Mouse (Mus musculus): ENCODE measurements around the gene Cdkn2aip.

DNA sequence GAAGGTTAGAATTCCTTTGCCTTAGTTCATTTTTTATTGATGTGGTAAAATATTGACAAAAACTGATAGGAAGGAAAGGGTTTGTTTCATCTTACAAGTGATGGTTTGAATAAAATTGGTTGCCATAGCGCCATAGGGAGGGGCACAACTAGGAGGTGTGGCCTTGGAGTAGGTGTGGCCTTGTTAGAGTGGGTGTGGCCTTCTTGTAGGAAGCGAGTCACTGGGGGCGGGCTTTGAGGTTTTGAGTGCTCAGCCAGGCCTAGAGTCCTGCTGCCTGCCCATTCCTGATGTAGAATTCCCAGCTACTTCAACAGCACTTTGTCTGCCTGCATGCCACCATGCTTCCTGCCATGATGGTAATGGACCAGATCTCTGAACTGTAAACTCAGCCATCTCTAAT is 39.4 kb upstream of the Cdkn2aip start:
- no peak for TF ChIP-seq CTCF (IDR thresholded peaks at IDR 0.05; ENCODE audit: borderline replicate concordance, control insufficient read depth, extremely low read depth, insufficient read depth, low read length, poor library complexity)
- TF ChIP-seq POLR2A (IDR thresholded peaks at IDR 0.05; ENCODE audit: control insufficient read depth, extremely low read depth, insufficient read depth, low read length, poor library complexity) = no peak
